Mouse (Mus musculus): ENCODE results near the gene Neurl4. TPM values are rescaled to one million over a fixed set of nuclear protein-coding genes. Genes with fewer than 3 reads are reported as not detected.

Gene Neurl4
- polyA plus RNA-seq, 1 experiment from 2014 or later = 7.2 TPM

DNA sequence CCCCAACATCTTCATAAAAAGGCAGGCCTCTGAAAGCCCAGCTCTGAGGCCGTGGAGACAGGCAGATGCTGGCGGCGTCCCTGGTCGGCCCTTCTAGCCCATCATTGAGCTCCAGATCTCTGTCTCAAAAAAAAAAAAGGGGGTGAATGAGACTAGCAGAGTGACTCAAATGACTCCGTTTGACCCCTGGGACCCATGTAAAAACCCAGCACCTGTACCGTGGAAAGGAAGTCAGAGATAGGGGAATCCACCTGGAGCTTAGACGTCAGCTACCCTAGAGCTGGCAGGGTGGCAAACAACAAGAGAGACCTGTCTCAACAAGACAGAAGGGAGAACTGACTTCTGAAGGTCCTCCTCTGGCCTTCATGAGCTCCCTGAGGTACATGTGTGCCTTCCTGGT lies 29.1 kb upstream of the Neurl4 start:
- H3K9ac ChIP-seq = no peak overlapping the region
- no peak overlapping the region for H3K4me3 ChIP-seq (replicated peaks)
- no peak overlapping the region for H3K4me2 ChIP-seq
- H3K27ac ChIP-seq = no peak overlapping the region
- H3K9me3 ChIP-seq = no peaks in the 10 kb centered on the region
- ATAC-seq (ENCODE audit: insufficient read depth, low FRiP score, low read depth) = no peak
- 87% methylated on average over 7 of the region's 7 CpGs for WGBS
- peaks cover 13% of the 10 kb centered on the region for H3K4me1 ChIP-seq
- H3K27me3 ChIP-seq (replicated peaks) = no peaks in the 10 kb centered on the region
- no peaks in the 10 kb centered on the region for H3K36me3 ChIP-seq

DNA sequence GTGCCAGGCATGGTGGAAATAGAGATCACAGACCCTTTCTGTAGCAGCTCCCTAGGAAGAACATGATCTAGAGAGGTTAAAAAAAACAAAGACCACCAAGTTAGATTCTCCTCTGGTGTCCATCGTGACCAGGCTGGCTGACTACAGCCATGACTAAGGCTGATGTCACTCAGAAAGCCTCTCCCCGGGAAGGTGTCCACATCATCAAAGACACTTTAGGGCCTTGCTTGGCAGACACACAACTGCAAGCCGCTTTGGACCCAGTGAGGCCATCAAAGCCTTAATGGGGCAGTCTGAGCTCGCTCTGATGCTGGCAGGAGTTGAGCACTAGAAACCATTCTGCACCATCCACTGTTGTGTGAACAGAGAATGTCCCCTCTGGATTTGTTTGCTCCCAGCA lies 28.4 kb upstream of the Neurl4 start:
- Histone ChIP-seq H3K27me3 (replicated peaks) (no peaks in the 10 kb centered on the region), H3K4me2 (no peak overlapping the region)
- no peak for ATAC-seq (ENCODE audit: insufficient read depth, low FRiP score, low read depth)

GRCm38 (mm10) chr11:69876186-69876585 lies 24.7 kb upstream of the Neurl4 start:
- H3K9me3 ChIP-seq = no peaks in the 10 kb centered on the region
- H3K4me1 ChIP-seq = peaks cover 41% of the 10 kb centered on the region
- peak overlapping the region; percentile 72 for H3K27ac ChIP-seq
- no peak overlapping the region for H3K9ac ChIP-seq
- H3K4me3 ChIP-seq (replicated peaks) = no peak overlapping the region
- no peak for ATAC-seq (ENCODE audit: insufficient read depth, low FRiP score, low read depth)
- WGBS = 36% methylated on average over 7 of the region's 7 CpGs
- no peaks in the 10 kb centered on the region for H3K36me3 ChIP-seq
- H3K27me3 ChIP-seq (replicated peaks) = no peaks in the 10 kb centered on the region
- no peak overlapping the region for H3K4me2 ChIP-seq

More for the DNA sequence above, 28.4 kb upstream of the Neurl4 start:
- H3K9ac ChIP-seq = no peak overlapping the region
- no peak overlapping the region for H3K27ac ChIP-seq
- H3K4me3 ChIP-seq (replicated peaks) = no peak overlapping the region
- no peaks in the 10 kb centered on the region for H3K36me3 ChIP-seq
- H3K9me3 ChIP-seq = no peaks in the 10 kb centered on the region
- peaks cover 18% of the 10 kb centered on the region for H3K4me1 ChIP-seq
- WGBS = 78% methylated on average over 4 of the region's 4 CpGs

DNA sequence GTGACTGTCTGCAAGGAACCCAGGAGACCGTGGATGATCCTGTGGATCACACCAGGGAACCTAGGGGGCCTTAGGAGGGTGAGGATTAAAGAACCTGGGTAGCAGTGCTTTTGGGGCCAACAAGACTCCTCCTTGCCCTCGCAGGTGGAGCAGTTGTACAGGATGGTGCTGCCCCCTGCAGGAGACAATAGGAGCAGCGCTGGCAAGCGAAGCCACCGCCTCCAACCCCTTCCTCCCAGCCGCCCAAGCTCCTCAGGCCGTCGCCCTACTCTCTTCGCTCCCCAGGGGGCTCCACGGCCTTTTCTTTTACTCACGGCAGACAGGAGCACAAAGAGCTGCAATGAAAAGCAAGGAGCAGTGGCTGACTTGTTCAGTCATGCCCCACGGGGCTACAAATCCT lies 24.0 kb upstream of the Neurl4 start:
- no peak overlapping the region for H3K9ac ChIP-seq
- H3K4me2 ChIP-seq = peak overlapping the region; percentile 44
- 5% methylated on average over 12 of the region's 12 CpGs for WGBS
- peaks cover 46% of the 10 kb centered on the region for H3K4me1 ChIP-seq
- H3K27ac ChIP-seq = peak overlapping the region; percentile 72
- no peaks in the 10 kb centered on the region for H3K9me3 ChIP-seq
- no peaks in the 10 kb centered on the region for H3K27me3 ChIP-seq (replicated peaks)
- H3K36me3 ChIP-seq = no peaks in the 10 kb centered on the region
- 0 out of 2 replicates have a peak, but pooled peaks have one; percentile 21 for ATAC-seq (ENCODE audit: insufficient read depth, low FRiP score, low read depth)
- H3K4me3 ChIP-seq (replicated peaks) = no peak overlapping the region; the same call in 1 of the 2 replicates

GRCm38 (mm10) chr11:69877878-69878277 lies 23.0 kb upstream of the Neurl4 start, which contains the start of gene Tmem95:
Tmem95 (minus strand) TSS chr11:69878018.
- ATAC-seq (ENCODE audit: insufficient read depth, low FRiP score, low read depth) = no peak
- peak within 1 kb of the TSS; percentile 3; the same call in 1 of the 2 replicates for H3K4me3 ChIP-seq (replicated peaks)
- no peaks in the 10 kb centered on the region for H3K36me3 ChIP-seq
- 82% methylated on average over 11 of the region's 11 CpGs for WGBS
- H3K4me1 ChIP-seq = peaks cover 47% of the 10 kb centered on the region
- no peaks in the 10 kb centered on the region for H3K27me3 ChIP-seq (replicated peaks)
- H3K9ac ChIP-seq = no peak within 1 kb of the TSS
- peak within 1 kb of the TSS; percentile 90 for H3K4me2 ChIP-seq
- no peaks in the 10 kb centered on the region for H3K9me3 ChIP-seq
- H3K27ac ChIP-seq = peak within 1 kb of the TSS; percentile 72

DNA sequence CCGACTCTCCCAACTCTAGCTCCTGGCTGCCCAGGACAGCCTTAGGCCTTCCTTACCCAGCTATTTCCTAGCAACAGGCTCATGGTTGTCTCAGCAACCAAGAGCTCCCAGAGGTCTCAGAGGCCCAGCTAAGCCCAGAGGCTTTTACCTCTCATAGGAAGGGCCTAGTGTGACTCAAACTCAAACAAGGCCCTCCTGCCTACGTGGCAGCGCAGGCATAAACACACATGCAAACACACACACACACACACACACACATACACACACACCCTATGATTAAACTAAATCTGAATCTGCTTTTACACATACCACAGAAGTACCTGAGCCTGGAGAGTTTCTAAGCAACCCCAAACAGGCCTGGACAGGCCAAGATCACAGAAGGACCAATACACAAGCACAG lies 22.5 kb upstream of the Neurl4 start:
- Histone ChIP-seq H3K9me3 (no peaks in the 10 kb centered on the region), H3K27ac (no peak overlapping the region), H3K4me1 (peaks cover 47% of the 10 kb centered on the region), H3K4me2 (peak overlapping the region; percentile 90), H3K36me3 (no peaks in the 10 kb centered on the region), H3K4me3 (replicated peaks) (0 out of 2 replicates have a peak overlapping the region, but pooled peaks have one; percentile 3), H3K27me3 (replicated peaks) (no peaks in the 10 kb centered on the region), H3K9ac (no peak overlapping the region)
- no peak for ATAC-seq (ENCODE audit: insufficient read depth, low FRiP score, low read depth)
- WGBS = 71% methylated on average over 3 of the region's 3 CpGs

DNA sequence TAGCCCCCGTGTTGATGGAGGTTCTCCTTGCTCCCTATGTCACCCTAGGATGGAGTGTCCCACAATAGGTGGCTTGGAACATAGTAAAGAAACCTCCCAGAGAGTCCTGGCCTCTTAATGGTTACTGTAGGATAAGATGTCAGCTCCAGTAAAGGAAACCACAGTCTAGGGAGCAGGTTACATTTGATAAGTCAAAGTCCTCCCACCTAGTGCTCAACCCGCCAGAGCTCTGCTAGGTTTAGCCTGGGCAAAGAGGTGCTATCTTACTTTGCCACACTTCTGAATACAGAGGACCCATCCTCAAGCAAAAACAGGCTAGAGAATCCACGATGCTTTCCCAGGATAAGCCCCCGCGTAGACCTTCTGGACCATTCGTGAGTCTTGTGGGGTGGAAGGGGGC lies 21.9 kb upstream of the Neurl4 start:
- H3K4me2 ChIP-seq = peak overlapping the region; percentile 90
- no peaks in the 10 kb centered on the region for H3K36me3 ChIP-seq
- H3K27me3 ChIP-seq (replicated peaks) = no peaks in the 10 kb centered on the region
- H3K4me1 ChIP-seq = peaks cover 47% of the 10 kb centered on the region
- 81% methylated on average over 6 of the region's 6 CpGs for WGBS
- H3K27ac ChIP-seq = 0 out of 2 replicates have a peak overlapping the region, but pooled peaks have one; percentile 9
- H3K9ac ChIP-seq = no peak overlapping the region
- no peaks in the 10 kb centered on the region for H3K9me3 ChIP-seq
- no peak for ATAC-seq (ENCODE audit: insufficient read depth, low FRiP score, low read depth)
- H3K4me3 ChIP-seq (replicated peaks) = peak overlapping the region; percentile 52; the same call in 1 of the 2 replicates

- peaks cover 47% of the 10 kb centered on the region for H3K4me1 ChIP-seq
- peak overlapping the region; percentile 90 for H3K4me2 ChIP-seq
- peak overlapping the region; percentile 93; the same call in 1 of the 2 replicates for H3K27ac ChIP-seq
- H3K9me3 ChIP-seq = no peaks in the 10 kb centered on the region
- ATAC-seq (ENCODE audit: insufficient read depth, low FRiP score, low read depth) = no peak
- peak overlapping the region; percentile 52 for H3K4me3 ChIP-seq (replicated peaks)
- WGBS = 53% methylated on average over 15 of the region's 15 CpGs
- no peaks in the 10 kb centered on the region for H3K27me3 ChIP-seq (replicated peaks)
- H3K36me3 ChIP-seq = no peaks in the 10 kb centered on the region
- peak overlapping the region; percentile 53 for H3K9ac ChIP-seq
Measured at GRCm38 (mm10) chr11:69879711-69880110, 21.2 kb upstream of the Neurl4 start.

DNA sequence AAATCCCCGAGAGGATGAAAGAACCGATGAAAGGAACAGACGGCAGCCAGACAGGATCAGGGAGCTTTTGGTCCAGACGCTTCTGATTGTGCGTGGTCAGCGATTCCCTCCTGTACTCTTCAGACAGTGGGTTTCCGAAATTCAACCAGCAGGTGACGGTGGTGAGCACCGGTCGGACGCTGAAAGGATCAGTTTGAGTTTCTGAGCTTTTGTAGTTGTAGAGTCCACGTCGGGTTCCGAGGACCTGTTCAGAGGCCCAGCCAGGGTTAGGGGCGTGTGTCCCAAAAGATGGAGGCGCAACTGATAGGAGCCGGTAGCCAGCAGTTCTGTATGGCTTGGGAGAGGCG lies 20.4 kb upstream of the Neurl4 start:
- Histone ChIP-seq H3K27ac (peak overlapping the region; percentile 93), H3K9me3 (no peaks in the 10 kb centered on the region), H3K36me3 (no peaks in the 10 kb centered on the region), H3K4me3 (replicated peaks) (peak overlapping the region; percentile 52), H3K27me3 (replicated peaks) (no peaks in the 10 kb centered on the region), H3K4me1 (peaks cover 47% of the 10 kb centered on the region), H3K9ac (peak overlapping the region; percentile 53; the same call in 1 of the 2 replicates), H3K4me2 (peak overlapping the region; percentile 90)
- WGBS = under 1% methylated on average over 18 of the region's 18 CpGs
- ATAC-seq (ENCODE audit: insufficient read depth, low FRiP score, low read depth) = peak; percentile 31

DNA sequence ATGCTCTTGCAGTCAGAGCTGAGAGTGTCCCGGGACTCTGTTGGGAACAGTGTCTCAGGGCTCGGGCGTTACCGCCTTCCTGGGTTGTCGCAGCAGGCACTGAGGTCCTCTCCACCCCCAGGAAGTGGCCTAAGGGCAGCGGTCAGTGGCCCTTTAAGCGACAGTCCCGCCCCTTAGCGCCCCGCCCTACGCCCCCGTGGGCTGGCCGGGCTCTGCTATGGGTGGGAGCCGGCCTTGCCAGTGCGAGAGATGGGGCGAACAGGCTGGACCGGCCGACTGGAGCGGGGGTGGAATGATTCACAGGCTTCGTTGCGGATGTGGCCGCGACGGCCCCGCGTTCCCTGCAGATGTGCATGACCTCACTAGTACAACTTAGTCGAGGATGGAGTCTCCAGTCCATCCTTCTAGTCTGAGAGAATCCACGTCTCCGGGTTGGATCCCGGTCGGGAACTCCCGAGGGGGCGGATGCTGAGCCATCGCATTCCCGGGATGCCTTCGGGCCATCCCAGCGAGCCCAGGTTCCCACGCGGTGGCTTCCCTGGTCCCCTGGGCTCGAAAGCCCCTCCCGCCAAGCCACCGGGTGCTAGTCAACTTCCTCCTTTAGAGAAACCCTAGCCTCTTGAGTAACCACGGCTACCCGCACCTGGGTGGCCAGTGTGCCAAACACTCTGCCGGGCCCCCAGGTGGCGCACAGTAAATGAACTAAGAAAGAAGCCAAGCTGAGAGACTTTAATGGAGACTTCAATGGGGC lies 19.8 kb upstream of the Neurl4 start, which contains the start of gene Kctd11:
Gene Kctd11 (minus strand): TSS at position 554 of the 751 bp plus-strand sequence.
- WGBS = under 1% methylated on average over 46 of the region's 46 CpGs
- H3K4me1 ChIP-seq = peaks cover 42% of the 10 kb centered on the region

GRCm38 (mm10) chr11:69881787-69882670 lies 18.8 kb upstream of the Neurl4 start:
- Histone ChIP-seq H3K4me1 (peaks cover 32% of the 10 kb centered on the region), H3K4me2 (peak overlapping the region; percentile 90), H3K9me3 (no peaks in the 10 kb centered on the region), H3K9ac (peak overlapping the region; percentile 53; the same call in 1 of the 2 replicates), H3K27ac (peak overlapping the region; percentile 93), H3K36me3 (no peaks in the 10 kb centered on the region), H3K4me3 (replicated peaks) (peak overlapping the region; percentile 52), H3K27me3 (replicated peaks) (no peaks in the 10 kb centered on the region)
- ATAC-seq (ENCODE audit: insufficient read depth, low FRiP score, low read depth) = no peak
- 61% methylated on average over 21 of the region's 21 CpGs for WGBS

More for the DNA sequence above, 19.8 kb upstream of the Neurl4 start, which contains the start of gene Kctd11:
- Histone ChIP-seq H3K4me3 (replicated peaks) (peak within 1 kb of the TSS; percentile 52), H3K4me2 (peak within 1 kb of the TSS; percentile 90), H3K9me3 (no peaks in the 10 kb centered on the region), H3K36me3 (no peaks in the 10 kb centered on the region), H3K27ac (peak within 1 kb of the TSS; percentile 93), H3K9ac (peak within 1 kb of the TSS; percentile 53), H3K27me3 (replicated peaks) (no peaks in the 10 kb centered on the region)
- ATAC-seq (ENCODE audit: insufficient read depth, low FRiP score, low read depth) = peak; percentile 89
